Mouse (Mus musculus): ENCODE measurements at regions not wholly inside any gene's neighbourhood (a gene's known extent, or its start where the extent isn't known, plus 50 kb on each side); places are given as distances from the start of the nearest gene placed in this dataset.

DNA sequence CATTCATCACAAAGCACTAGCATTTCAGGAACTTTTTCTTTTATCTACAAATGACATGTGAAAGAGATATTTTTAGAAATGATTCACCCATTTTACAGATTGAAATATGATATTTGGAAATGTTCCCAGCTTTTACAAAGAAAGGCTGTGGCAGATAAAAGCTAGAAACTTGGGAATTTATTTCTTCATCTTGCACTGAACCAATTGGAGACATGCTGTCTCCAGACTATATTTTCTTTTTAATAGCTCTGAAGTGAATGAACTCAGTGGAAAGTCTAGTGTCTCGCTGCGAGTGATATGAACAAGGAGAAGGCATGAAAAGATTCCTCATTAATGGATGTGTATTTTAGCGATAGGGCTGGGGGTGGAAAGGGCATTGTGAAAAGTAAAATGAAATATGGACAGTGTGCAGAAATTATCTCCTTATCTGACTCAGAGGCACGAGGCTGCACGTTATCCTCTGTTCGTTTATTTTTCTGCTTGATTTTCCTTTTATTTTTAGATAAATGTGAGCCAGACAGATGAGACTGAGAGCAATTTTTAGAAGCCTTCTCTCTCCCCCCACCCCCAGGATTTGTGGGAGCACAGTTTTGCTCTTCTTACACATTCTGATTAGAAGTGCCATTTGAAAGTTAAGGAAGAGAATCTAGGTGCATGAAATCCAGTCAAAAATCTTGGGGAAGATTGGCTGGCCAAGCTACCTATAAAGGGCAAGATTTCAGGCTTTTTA lies 96.0 kb upstream of the Tcf21 start:
- TF ChIP-seq CTCF (IDR thresholded peaks at IDR 0.05; ENCODE audit: borderline replicate concordance, extremely low read depth, insufficient read depth, insufficient read length) (no peak), POLR2A (IDR thresholded peaks at IDR 0.05; ENCODE audit: borderline replicate concordance, extremely low read depth, insufficient read depth, insufficient read length, poor library complexity, severe bottlenecking) (no peak)
- no peak for DNase-seq (ENCODE audit: low read depth)

DNA sequence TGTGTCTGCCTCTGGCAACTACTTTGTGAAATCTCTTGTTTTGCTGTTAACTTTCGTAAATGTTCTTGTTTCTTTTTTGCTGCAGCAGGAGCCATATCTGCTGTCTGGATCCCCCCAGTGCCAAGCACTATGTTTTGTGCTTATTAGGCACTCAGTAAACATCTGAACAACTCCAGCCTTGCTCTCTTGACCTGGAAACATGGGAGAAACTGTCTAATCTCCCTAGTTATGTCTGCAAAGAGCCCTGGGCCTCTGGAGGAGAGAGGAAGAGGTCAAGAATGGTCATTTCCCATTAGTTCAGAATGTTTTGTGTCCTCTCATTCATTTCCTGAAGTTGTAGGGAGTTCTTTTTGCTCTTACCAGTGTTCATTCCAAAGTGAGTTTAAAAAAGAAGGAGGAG lies 93.1 kb upstream of the Tcf21 start:
- no peak for DNase-seq (ENCODE audit: low read depth)
- TF ChIP-seq POLR2A (IDR thresholded peaks at IDR 0.05; ENCODE audit: borderline replicate concordance, extremely low read depth, insufficient read depth, insufficient read length, poor library complexity, severe bottlenecking) = no peak
- TF ChIP-seq CTCF (IDR thresholded peaks at IDR 0.05; ENCODE audit: borderline replicate concordance, extremely low read depth, insufficient read depth, insufficient read length) = no peak

DNA sequence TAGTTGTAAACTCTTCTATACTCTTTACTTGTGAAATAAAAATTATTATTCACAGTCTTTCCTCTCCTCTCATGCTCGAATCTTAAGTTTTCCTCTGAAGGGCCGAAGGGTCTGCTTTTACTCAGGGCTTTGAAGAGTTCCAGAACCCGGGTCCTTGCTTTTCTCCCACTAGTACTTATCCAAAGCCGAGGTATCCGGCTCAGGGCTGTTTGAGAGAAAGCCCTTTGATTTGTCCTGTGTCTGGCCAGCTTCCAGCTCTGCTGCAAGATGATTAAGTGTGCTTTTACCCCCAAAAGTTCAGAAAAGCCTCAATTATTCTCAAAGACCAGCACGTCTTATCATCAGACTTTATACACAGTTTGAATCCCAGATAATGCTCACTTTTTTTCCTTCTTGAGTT lies 88.7 kb upstream of the Tcf21 start:
- TF ChIP-seq POLR2A (IDR thresholded peaks at IDR 0.05; ENCODE audit: borderline replicate concordance, extremely low read depth, insufficient read depth, insufficient read length, poor library complexity, severe bottlenecking) (no peak), CTCF (IDR thresholded peaks at IDR 0.05; ENCODE audit: borderline replicate concordance, extremely low read depth, insufficient read depth, insufficient read length) (no peak)

DNA sequence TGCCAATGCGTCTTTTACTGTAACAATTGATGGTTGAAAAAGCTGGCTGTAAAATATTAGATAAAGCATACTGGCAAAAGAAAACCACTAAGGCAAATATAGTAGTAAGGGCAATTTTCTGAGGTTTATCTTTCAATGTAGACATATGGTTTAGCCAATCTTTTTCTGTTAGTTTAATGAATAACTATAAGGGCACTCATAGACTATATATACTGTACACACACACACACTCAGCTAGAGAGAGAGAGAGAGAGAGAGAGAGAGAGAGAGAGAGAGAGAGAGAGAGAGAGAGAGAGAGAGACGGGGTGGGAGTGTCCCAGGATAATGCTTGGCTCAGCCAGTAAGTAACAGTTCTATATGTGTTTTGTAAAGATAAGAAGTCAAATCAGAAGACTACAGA lies 85.3 kb upstream of the Tcf21 start:
- TF ChIP-seq POLR2A (IDR thresholded peaks at IDR 0.05; ENCODE audit: borderline replicate concordance, extremely low read depth, insufficient read depth, insufficient read length, poor library complexity, severe bottlenecking) = no peak
- TF ChIP-seq CTCF (IDR thresholded peaks at IDR 0.05; ENCODE audit: borderline replicate concordance, extremely low read depth, insufficient read depth, insufficient read length) = no peak
- DNase-seq (ENCODE audit: low read depth) = no peak

More for the DNA sequence above, 88.7 kb upstream of the Tcf21 start:
- no peak for DNase-seq (ENCODE audit: low read depth)

DNA sequence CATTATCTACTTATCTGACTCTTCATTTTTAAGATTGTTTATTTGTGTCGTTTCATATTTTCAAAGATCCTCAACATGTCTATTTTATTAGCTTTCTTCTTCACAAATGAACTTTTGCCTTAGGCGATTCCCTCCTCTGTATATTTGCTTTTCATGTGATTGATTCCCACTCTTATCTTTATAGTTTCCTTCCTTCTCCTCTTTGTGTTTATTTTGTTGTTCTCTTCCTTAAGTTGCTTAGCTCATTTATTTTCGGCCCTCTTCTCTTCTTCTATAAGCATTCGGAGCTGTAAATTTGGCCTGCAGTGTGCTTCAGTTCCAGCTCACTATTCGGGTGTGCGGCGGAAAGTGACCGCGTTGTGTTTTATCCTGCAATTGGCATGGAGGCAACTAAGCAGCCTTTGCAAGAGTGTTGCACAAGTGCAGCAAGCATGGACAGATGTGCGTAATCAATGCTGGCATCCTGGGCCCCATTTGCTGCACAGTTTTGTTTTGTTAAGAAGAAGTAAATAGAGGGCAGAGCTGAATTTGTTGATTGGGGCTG lies 73.5 kb upstream of the Tcf21 start:
- TF ChIP-seq CTCF (IDR thresholded peaks at IDR 0.05; ENCODE audit: borderline replicate concordance, extremely low read depth, insufficient read depth, insufficient read length) (no peak), POLR2A (IDR thresholded peaks at IDR 0.05; ENCODE audit: borderline replicate concordance, extremely low read depth, insufficient read depth, insufficient read length, poor library complexity, severe bottlenecking) (no peak)

DNA sequence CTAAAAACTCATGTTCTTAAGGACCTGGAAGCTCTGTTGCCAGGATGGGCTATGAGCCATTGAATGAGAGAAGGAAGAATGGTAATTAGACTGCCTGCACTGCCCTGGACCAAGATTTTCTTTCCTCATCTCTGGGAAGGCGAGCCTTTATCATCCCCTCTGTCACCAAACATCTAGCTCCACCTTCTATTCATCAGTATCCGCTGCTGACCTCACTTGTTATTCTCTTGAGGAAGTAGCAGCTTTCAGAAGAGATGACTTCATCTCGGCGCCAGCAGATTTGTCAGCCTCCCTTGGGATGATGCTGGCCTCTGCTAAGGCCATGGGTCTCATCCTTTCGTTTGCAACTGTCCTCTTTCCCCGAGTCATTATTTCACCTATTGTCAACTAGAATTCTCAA lies 67.5 kb upstream of the Tcf21 start:
- TF ChIP-seq CTCF (IDR thresholded peaks at IDR 0.05; ENCODE audit: borderline replicate concordance, extremely low read depth, insufficient read depth, insufficient read length) (no peak), POLR2A (IDR thresholded peaks at IDR 0.05; ENCODE audit: borderline replicate concordance, extremely low read depth, insufficient read depth, insufficient read length, poor library complexity, severe bottlenecking) (no peak)

More for the DNA sequence above, 73.5 kb upstream of the Tcf21 start:
- DNase-seq (ENCODE audit: low read depth) = no peak

DNA sequence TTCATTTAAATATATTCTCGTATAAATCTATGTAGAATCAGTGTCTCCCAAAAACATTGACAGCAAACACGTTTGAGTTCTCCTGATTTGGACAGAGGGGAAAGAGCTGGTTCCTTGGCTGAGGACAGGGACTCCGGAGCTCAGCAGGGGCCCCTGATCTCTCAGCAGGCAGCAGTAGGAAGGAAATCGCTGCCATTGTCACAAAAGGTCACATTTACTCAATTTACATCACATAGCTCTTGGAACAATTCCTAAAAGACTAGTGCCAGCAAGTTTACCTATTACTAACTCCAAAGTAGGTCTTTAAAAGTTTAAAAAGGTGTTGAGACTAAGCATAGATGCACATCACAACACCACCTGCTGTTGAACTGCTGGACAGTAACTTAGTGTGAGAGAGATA lies 59.7 kb upstream of the Tcf21 start:
- no peak for TF ChIP-seq POLR2A (IDR thresholded peaks at IDR 0.05; ENCODE audit: borderline replicate concordance, extremely low read depth, insufficient read depth, insufficient read length, poor library complexity, severe bottlenecking)
- TF ChIP-seq CTCF (IDR thresholded peaks at IDR 0.05; ENCODE audit: borderline replicate concordance, extremely low read depth, insufficient read depth, insufficient read length) = no peak
- DNase-seq (ENCODE audit: low read depth) = no peak

More for the DNA sequence above, 67.5 kb upstream of the Tcf21 start:
- DNase-seq (ENCODE audit: low read depth) = no peak

DNA sequence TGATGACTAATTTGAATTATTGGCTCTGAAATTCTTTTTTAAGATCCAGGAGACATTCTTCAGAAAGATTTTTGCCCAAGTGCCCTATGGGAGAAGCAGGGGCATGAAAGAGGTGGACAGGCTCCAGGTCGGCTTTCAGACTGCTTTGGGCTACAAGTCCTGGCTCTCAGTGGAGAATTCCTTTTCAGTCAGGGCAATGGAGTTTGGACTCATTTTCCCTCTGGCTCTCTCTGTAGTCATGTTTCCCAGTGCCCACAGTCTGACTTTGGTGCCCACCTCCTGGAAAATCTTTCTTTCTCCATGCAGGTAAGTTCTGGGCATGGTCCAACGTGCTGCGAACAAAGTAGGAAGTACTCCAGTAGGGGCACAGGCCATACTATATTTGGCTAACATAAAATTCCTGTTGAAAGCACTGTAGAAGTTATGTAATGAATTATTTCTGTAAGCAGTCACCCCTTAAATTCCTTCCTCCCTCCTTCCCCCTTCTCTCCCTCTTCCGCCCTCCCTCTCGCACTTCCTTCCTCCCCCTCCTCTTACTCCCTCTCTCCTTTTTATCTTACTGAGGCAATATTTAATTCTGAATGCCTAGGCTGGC lies 57.7 kb upstream of the Tcf21 start:
- no peak for DNase-seq (ENCODE audit: low read depth)
- no peak for TF ChIP-seq CTCF (IDR thresholded peaks at IDR 0.05; ENCODE audit: borderline replicate concordance, extremely low read depth, insufficient read depth, insufficient read length)

DNA sequence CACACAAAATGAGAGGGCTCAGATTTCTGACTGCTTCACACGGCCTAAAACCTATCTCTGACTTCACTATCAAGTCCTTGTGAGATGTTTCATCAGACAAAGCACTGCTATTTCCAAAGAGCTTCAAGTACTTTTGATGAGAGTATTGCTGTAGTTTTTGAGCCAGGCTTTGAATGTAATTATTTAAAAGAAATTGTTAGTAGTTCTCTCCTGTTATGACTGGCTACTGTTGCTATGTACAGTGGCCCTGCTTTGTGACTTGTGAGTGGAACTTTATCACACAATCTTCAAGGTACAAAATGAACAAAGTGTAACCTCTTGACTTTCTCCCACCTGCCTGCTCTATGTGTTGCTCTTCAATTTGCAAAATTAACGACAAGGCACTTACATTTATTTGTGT lies 57.1 kb upstream of the Tcf21 start:
- no peak for TF ChIP-seq CTCF (IDR thresholded peaks at IDR 0.05; ENCODE audit: borderline replicate concordance, extremely low read depth, insufficient read depth, insufficient read length)
- no peak for TF ChIP-seq POLR2A (IDR thresholded peaks at IDR 0.05; ENCODE audit: borderline replicate concordance, extremely low read depth, insufficient read depth, insufficient read length, poor library complexity, severe bottlenecking)
- DNase-seq (ENCODE audit: low read depth) = no peak

DNA sequence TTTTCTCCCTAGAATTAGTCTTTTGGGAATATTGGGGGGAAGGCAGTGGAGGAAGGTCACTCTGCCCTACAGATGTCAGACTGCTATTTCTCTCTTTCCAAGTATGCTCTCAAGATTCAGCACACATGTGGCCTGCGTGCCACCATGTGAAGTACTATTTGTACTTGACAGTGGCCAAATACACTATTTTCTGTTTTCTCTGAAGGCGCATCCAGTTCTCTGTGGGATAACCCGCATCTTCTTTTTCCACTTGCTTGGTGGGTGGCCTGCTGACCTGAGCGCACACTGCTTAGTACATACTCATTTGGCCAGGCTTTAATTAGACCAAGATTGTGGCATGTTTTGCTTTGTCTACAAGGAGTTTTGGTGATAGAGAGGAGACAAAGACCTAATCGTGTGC lies 55.7 kb upstream of the Tcf21 start:
- DNase-seq (ENCODE audit: low read depth) = no peak
- TF ChIP-seq POLR2A (IDR thresholded peaks at IDR 0.05; ENCODE audit: borderline replicate concordance, extremely low read depth, insufficient read depth, insufficient read length, poor library complexity, severe bottlenecking) (no peak), CTCF (IDR thresholded peaks at IDR 0.05; ENCODE audit: borderline replicate concordance, extremely low read depth, insufficient read depth, insufficient read length) (no peak)

DNA sequence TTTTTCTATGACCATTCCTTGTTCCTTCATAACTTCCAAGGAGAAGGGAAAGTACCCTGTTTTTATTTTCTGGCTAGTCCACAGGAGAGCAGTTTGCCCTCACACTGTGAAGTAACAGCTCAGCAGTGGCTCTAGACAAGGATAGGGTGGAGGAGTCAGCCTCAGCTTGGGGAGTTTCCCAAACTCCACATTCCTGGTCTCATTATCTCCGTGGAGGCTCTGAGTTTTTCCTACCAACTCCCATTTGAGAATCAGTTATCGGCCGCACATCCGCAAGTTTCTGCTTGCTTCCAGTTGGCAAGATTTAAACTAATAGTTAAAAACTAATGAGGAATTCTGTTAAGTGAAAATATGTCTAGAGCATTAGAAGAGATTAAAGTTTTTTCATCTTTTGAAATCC lies 55.2 kb upstream of the Tcf21 start:
- TF ChIP-seq POLR2A (IDR thresholded peaks at IDR 0.05; ENCODE audit: borderline replicate concordance, extremely low read depth, insufficient read depth, insufficient read length, poor library complexity, severe bottlenecking) (no peak), CTCF (IDR thresholded peaks at IDR 0.05; ENCODE audit: borderline replicate concordance, extremely low read depth, insufficient read depth, insufficient read length) (no peak)
- DNase-seq (ENCODE audit: low read depth) = no peak

Measured in brain, embryonic 14.5 days (tissue).